Mouse (Mus musculus) lung, postnatal 0 days (tissue): ENCODE measurements around the gene Rasa2.

ENCODE experiments used
- CTCF ChIP-seq: IDR thresholded peaks from 2 replicates; pipeline ENCODE4 v1.5.1; 2016; ENCODE audit warnings: antibody characterized with exemption, mild to moderate bottlenecking
- EP300 ChIP-seq: IDR thresholded peaks from 2 replicates; pipeline ENCODE4 v1.6.1; 2016; ENCODE audit warnings: antibody characterized with exemption, mild to moderate bottlenecking, control low read depth

DNA sequence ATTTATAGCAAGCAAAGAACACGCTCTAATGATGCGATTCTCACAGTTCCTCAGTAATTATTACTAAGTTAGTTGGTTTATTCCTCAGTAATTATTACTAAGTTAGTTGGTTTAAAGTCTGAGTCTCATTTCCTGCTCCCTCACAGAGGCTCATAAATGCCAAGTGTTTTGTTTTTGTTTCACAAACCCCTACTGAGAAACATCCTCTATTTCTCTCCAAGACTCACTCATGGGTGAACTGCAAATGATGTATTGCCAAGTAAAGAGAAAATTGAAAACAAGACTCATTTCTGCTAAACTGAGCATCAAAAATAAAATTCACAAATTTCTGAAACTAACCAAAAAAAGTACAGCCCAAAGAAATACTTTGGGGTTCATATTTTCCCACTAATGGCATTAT, 47.9 kb downstream of the Rasa2 start:
- no peak for TF ChIP-seq CTCF
- no peak for TF ChIP-seq EP300
